Mouse (Mus musculus): Measurements from ENCODE around the gene Myo1g.

The Myo1g gene

DNA sequence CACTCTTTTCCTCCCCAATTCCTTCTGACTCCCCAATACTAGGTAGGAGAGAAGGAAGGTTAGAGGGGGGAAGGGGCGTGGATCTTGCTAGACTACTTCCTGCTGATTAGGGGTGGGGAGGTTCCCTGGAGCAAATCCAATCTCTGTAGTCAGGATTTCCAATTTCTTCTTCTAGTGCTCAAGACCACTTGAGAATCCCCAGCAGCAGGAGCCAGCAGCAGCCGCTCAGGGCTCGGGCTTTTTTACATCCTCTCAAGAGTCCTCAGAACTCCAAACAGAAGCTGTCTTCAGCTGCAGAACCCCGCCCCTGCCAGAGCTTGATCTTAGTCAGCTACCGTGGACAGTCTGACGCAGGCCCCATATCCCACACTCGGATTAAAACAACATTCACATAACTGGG, 33.3 kb downstream of the Myo1g start:
- DNase-seq, result peak in 1 of 2 experiments; percentile 42

DNA sequence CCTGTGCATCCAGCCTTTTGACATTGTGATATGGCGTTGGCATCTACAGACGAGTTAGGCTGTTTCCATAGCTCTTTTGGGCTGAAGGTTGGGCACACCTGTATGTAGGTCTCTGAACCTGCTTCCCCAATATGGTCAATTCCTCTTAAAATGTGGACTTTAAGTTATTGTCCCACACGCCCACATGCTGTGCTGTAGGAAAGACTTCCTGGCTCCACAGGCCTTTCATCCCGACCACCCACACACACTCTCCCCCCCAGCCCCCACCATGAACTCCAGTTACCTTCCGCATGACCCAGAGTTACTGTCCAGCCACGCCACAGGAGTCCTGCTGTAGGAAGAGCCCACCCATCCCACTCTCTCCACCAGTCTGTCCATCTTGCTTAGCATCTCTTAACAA, 33.8 kb downstream of the Myo1g start:
- no peak for DNase-seq

DNA sequence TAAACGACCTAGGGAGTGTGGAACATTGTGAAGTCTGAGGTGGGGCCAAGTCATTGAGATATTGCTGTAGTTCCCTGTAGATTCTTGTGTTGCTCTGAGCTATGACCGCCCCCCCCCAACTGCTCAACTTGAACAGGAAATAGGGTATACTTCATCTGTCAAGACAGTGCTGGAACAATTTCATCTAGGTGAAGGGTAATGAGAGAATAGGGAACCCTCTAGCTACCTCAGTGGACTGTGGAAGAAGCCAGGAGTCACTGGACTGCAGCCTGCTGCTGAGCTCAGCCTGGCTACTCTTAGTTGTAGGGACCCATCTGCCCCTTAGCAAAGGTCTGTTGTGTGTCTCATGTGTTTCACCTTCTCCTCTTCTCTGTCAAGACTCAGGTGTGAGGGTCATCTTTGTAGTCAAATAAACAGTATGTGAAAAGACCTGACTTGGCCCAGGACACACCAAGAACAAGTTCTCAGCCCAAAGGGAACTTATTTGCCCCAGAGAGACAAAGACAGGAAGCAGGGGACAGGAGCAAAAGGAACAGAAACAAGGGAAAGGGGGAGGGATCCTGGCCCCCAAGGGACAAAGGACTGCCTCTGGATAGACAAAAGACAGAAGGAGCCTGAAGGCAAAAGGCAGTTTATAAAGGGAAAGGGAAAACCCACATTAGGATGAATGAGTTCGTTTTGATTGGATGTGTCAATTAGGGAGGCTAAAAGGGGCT, 36.4 kb downstream of the Myo1g start:
- peak in 1 of 2 experiments; percentile 23 for DNase-seq

DNA sequence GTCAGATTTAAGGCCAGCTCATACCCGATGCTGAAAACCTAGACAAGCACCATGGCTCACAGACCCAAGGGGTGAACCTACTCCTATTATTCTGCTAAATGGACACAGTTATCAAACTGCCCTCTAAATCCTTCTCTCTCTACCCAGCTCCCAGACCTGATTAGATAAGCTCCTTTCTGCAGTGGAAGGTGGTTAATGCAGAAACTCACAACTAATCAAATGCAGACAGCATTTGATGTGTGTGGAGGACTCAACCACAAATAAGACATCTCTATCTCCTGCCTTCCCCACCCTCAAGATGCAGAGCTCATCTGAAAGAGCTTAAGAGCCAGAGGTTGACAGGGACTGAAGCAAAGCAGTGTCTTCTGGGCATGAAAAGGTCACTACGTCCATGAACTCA, 37.7 kb downstream of the Myo1g start:
- no peak for DNase-seq

DNA sequence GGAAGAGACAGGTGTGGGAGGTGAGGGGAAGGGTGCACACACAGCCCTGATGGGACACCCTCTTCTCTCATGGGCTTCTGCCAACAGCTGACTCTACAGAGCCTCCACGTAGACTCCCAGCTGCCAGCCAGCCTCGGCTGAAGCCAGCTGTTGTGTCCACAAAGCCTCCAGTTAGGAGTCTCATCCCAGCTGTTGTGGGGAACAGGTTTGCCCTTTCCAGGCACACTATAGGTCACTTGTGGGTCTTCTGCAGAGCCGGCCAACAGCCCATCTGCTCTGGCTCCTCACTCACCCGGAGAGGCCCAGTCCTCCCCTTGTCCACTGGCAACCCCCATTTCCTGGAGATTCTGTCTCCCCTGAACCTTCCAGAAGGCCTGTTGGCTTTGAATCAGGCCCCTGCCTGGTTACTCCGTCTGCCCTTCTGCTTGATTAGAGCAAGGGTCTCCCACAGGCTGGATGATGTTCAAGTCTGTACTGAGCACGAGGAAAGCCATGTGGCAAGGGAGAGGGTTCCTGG, 39.0 kb downstream of the Myo1g start:
- DNase-seq, result peak; percentile 52 to 88

DNA sequence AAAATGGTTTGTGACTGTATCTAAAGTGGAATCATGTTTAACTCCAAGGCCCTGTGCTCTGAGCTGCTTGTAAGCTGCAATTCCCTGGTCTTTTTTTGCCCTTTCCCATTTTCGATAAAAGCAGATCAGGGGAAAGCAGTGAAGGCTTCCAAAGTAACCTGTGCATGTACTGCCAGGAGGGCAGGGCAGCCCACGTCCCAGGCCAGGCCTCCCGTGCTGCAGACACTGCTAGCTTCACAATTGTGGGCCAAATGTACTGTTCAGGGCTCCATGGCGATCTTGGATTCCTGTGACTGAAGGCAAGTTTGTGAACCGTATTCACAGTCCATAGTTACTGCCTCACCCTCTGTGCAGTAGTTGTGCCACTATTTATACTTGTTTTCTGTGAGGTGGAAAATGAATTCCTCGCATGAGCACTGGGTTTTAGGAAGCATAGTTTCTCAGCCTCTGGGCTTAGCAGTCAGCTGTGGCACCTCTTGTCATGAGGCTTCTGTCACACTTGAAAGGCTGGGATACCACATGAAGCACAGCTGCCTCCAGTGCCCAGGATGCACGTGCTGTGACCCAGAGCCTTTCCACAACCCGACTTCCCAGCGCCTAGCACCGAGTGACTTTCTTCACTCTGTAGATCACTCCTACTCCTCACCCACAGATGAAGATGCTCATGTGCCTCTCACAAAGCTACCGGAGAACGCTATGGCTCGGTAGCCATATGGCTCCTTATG, 39.9 kb downstream of the Myo1g start:
- DNase-seq, result no peak

DNA sequence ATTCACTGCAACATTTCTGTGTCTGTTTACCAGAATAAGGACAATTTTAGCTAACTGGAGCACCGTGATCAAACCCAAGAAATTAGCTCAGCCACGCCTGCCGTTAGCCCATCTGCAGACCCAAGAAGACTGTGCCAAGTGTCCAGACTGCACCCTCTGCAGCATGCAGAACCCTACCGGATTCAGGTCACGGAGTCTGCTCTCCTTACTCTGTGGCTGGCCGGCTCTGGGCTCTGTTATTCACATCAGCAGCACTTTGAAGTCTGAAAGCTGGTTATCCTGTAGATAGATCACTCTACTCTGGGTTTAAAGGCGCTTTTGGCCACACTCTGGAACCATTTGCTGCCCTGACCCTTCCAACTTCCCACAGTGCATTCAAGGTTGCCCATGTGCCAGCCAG, 40.6 kb downstream of the Myo1g start:
- no peak for DNase-seq

DNA sequence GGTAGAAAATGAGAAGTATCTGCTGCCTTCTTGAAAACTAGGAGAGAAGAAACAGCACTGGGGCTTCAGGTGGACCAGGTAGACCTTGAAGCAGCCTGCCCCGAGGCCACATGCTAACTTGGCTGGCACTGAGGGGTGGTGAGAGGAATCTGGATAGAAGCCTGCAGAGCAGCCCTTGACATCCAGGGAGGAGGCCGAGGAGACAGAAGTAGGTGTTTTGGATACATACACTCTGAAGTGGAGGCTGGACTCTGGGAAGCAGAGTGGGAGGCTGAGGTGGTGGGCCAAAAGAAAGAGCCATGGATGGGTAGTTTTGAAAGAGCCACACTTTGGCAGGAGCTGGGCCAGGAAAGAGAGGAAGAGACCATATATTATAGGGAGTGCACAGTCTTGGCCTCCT, 41.5 kb downstream of the Myo1g start:
- no peak for DNase-seq

DNA sequence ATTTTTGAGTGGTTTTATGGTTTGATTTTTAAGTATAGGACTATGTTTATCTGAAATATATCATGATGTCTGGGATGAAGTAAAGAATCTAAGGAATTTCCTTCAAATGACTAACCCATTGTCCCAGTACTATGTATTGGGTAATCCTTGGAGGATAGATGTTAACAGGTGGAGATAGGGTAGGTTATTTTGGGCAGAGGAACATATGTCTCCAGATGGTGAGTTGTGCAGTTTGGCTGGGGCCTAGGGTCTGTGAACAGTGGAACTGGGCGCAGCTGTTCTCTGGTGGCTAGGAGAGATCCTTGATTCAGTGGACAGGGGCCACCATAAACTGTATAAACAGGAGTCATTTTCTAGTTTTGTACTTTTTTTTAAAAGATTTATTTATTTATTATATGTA, 43.4 kb downstream of the Myo1g start:
- DNase-seq, result no peak

DNA sequence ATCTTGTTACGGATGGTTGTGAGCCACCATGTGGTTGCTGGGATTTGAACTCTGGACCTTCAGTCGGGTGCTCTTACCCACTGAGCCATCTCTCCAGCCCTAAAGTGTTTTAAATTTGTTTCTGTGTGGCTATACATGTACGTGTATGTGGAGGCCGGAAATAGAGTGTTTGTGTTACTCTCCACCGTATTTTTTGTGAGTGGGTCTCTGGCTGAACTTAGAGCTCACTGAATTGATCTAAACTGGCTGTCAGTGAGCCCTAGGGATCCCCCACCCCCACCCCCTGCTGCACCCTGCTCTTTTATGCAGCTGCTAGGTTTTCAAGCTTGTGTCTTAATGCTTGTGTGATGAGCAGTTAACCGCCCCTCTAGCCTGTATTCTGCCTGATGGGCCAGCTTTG, 43.9 kb downstream of the Myo1g start:
- no peak for DNase-seq

DNA sequence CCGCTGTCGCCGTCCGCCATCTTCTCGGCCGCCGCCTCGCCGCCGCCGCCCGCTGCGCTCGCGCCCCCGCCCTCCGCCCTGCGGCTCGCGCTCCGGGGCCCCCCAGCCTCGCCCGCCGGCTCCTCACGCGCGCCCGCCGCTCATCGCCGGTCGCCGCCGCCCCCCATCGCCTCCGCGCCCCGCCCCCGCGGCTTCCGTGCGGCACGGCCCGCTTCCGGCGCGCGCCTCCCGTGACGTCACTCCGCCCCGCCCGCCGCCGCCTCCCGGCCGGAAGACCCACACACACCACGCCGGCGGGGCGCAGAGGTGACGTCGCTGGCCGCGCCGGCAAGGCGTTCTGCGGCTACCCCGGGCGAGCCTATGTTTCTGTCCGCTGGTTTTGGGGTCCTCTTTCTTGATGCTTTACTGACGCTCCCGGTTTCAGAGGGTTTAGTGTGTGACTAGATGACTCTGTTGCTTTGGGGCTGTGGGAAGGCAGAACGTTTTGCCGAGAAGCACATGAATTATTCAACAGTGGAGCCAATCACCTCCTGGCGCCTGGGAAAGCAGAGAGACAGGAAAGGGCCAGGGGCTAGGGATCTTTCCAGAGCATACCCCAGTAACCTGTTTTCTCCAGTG, 44.8 kb downstream of the Myo1g start, which contains the start of gene Purb:
Gene Purb (minus strand): TSS at position 51 of the 618 bp plus-strand sequence.
- DNase-seq, result peak; percentile 94 to 95

DNA sequence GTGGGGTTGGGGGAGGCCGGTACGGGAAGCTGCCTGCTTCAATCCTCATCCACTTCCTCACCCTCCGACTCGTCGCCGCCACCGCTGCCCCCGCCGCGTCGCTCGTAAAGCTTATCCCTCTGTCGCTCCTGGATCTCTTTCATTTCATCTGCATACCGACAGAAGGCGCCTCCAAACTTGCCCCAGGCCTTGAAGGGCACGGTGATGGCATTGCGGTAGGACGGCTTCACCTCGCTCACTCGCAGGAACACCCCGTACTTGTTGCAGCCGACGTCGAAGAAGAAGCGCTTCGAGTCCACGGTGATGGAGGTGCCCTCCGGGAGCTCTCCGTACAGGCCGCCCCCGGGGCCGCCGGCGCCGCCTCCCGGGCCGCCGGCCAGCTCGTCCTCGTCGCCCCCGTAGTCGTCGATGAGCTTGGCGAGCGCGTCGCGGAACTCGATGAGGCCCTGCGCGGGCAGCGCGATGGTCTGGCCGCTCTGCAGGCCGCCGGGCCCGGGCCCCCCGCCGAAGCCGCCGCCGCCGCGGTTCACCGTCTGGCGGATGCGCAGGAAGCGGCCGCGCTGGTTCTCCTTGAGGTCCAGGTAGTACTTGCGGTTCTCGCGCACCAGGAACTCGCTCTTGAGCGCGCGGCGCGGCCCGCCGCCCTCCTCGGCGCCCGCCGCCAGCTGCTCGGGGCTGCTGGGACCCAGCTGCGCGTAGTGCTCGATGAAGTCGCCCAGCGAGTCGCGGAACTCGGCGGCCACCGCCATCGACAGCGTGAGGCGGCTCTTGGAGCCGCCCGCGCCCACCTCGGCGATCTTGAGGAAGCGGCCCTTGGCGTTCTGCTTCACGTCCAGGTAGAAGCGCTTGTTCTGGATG, 45.7 kb downstream of the Myo1g start:
- DNase-seq, result peak; percentile 63 to 72

DNA sequence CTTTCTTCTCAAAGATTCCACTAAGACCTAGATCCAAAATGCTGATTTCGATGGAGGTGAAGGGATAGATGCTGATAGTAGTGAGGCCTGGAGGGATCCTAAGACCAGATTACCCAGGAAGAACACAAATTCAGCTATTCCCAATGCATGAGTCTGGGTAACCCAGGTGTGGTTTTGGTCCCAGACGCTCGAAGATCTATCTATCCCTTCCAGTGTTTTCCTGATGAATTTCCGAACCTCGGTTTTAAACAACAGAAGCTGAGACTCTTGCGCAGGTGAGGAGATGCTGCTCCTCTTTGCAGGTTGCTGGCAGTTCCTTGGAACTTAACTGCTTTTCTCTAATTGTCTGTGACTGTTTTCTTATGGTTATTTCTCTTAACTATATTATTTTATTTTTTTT, 46.4 kb downstream of the Myo1g start:
- no peak for DNase-seq

DNA sequence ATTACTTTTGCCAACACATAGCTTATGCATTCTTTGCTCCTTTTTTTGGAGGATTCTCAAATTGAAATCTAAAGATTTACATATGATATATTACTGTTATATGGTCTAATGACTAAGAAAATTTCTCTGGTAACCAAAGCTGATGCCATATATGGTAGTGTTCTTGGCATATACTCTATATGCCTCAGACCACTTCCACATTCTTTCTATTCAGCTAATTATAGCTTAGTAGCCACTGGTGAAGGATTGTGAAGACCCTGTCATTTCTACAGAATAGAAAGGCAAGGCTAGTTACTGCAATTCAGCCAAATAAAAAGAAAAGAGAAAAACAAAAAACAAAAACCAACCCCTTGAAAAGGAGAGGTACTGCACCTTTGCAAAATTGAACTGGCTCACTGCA, 48.7 kb downstream of the Myo1g start:
- DNase-seq, result no peak

DNA sequence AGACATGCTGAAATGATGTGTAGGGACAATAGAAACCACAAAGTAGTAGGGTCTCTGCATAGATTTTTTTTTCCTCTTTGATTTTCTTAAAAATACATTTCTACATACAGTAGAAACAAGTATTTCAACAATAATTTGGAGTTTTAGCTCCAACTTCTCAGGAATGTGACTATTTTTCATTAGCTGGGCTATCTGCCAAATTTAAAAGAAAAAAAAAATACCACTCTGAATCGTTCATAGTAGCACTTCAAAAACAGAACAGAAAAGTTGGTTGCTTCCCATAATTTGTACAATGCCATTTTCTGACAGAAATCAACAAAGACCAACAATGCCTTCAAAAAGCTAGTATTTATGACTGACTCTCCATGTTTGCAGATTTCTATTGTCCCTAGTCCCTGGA, 49.3 kb downstream of the Myo1g start:
- no peak for DNase-seq

DNA sequence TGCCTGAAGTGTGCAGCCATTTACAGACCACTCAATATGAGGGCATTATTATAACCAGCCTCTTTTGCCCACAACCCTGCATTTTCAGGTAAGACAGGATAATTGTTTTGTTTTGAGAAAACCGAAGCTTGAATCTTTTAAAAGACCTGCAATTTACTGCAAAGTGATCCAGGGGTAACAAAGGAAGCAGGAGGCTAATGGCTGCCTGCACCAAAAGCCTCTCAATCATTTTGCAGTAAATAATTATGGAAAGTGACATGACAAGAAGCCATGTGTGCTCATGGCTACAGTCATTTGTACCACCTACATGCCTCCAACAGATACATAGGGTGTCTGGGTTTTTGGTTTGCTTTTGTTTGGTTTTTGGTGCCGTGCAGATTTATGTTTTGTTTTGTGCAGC, 49.7 kb downstream of the Myo1g start:
- DNase-seq, result no peak

DNA sequence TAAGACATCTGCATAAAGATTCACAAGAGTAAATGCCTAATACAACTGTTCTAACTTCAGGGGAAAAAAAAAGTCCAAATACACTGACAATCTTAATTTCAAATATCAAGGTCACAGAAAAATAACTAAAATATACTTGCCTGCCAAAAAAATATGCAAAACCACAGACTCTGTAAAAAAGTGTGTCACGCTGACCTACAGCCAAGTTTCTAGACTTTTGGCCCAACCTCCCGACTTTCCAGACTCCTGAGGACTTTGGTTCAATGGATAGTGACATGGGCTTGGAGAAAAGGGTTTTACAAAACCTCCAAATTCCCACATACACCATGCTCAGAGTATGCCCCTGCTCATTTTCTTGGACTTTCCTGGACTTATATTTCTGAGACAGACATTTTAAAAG, 52.2 kb downstream of the Myo1g start:
- DNase-seq, result no peak

DNA sequence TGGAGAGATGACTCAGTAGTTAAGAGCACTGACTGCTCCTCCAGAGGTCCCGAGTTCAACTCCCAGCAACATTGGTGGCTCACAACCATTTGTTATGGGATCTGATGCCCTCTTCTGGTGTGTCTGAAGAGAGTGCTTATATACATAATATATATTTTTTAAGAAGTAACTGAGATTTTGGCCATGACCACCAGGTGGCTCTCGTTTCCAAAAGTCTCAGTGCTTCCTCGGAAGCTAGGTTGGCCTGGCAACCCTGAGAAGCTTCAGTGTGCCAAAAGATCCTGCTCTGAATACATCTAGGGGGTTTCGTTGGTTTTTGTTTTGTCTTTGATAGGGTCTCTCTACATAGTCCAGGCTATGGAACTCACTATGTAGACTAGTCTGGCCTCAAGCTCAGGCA, 55.6 kb downstream of the Myo1g start:
- DNase-seq, result peak; percentile 56 to 76

DNA sequence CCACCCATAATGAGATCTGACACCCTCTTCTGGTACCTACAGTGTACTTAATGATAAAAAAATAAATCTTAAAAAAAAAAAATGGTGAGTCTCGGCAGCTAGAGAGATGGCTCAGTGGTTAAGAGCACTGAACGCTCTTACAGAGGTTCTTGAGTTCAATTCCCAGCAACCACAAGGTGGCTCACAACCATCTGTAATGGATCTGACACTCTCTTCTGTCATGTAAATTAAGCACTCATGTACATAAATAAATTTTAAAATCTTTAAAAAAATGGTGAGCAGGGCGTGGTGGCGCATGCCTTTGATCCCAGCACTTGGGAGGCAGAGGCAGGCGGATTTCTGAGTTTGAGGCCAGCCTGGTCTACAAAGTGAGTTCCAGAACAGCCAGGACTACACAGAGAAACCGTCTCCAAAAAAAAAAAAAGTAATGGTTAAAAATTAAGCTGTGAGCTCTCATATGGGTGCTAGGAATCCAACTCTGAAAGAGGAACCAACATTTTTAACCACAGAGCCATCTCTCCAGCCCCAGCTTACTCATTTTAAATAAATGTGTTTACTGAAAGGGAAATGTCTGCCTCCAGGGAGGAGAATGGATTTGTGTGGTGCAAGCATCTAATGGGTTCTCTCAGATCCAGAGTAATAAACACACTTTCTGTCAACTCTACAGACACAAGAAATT, 57.5 kb downstream of the Myo1g start:
- DNase-seq, result no peak

Measured in lung, postnatal 4 days (tissue).